Mouse (Mus musculus): ENCODE measurements around the gene Zfp618. TPM values are rescaled to one million over a fixed set of nuclear protein-coding genes. Genes with fewer than 3 reads are reported as not detected.

Gene Zfp618
- polyA plus RNA-seq, 1 experiment from 2014 or later, result 36.7 TPM

GRCm38 (mm10) chr4:63058686-63059085 lies 93.3 kb downstream of the Zfp618 start:
- 96% methylated on average over 4 of the region's 4 CpGs for WGBS
- H3K27ac ChIP-seq (ENCODE audit: low read depth, low read length), result peak overlapping the region; percentile 31; the same call in 1 of the 2 replicates
- H3K9ac ChIP-seq (ENCODE audit: low read depth, low read length), result no peak overlapping the region
- no peak overlapping the region for H3K4me2 ChIP-seq (replicated peaks; ENCODE audit: low read depth, low read length)
- no peaks in the 10 kb centered on the region for H3K9me3 ChIP-seq (ENCODE audit: control insufficient read depth, low read length)
- no peaks in the 10 kb centered on the region for H3K27me3 ChIP-seq (ENCODE audit: control insufficient read depth, insufficient read depth, low read length)
- no peaks in the 10 kb centered on the region for H3K36me3 ChIP-seq (ENCODE audit: control insufficient read depth, insufficient read depth, low read length)
- no peak for ATAC-seq (ENCODE audit: low FRiP score)
- DNase-seq (ENCODE audit: low spot score), result no peak
- H3K4me3 ChIP-seq (ENCODE audit: low read depth, low read length), result no peak overlapping the region
- no peaks in the 10 kb centered on the region for H3K4me1 ChIP-seq (replicated peaks; ENCODE audit: control insufficient read depth, insufficient read depth, low read length)

- ATAC-seq (ENCODE audit: low FRiP score), result no peak
- Histone ChIP-seq H3K4me2 (replicated peaks; ENCODE audit: low read depth, low read length) (no peak overlapping the region), H3K4me3 (ENCODE audit: low read depth, low read length) (no peak overlapping the region), H3K27ac (ENCODE audit: low read depth, low read length) (no peak overlapping the region), H3K9me3 (ENCODE audit: control insufficient read depth, low read length) (no peaks in the 10 kb centered on the region), H3K36me3 (ENCODE audit: control insufficient read depth, insufficient read depth, low read length) (no peaks in the 10 kb centered on the region), H3K27me3 (ENCODE audit: control insufficient read depth, insufficient read depth, low read length) (no peaks in the 10 kb centered on the region), H3K4me1 (replicated peaks; ENCODE audit: control insufficient read depth, insufficient read depth, low read length) (no peaks in the 10 kb centered on the region), H3K9ac (ENCODE audit: low read depth, low read length) (no peak overlapping the region)
- DNase-seq (ENCODE audit: low spot score), result no peak
- WGBS, result 75% methylated on average over 6 of the region's 6 CpGs
Measured at GRCm38 (mm10) chr4:63060358-63060757, 95.0 kb downstream of the Zfp618 start.

- H3K4me1 ChIP-seq (replicated peaks; ENCODE audit: control insufficient read depth, insufficient read depth, low read length), result no peaks in the 10 kb centered on the region
- no peak overlapping the region for H3K9ac ChIP-seq (ENCODE audit: low read depth, low read length)
- no peak overlapping the region for H3K27ac ChIP-seq (ENCODE audit: low read depth, low read length)
- H3K36me3 ChIP-seq (ENCODE audit: control insufficient read depth, insufficient read depth, low read length), result no peaks in the 10 kb centered on the region
- ATAC-seq (ENCODE audit: low FRiP score), result no peak
- H3K27me3 ChIP-seq (ENCODE audit: control insufficient read depth, insufficient read depth, low read length), result no peaks in the 10 kb centered on the region
- WGBS, result 97% methylated on average over 6 of the region's 6 CpGs
- H3K4me3 ChIP-seq (ENCODE audit: low read depth, low read length), result no peak overlapping the region
- H3K4me2 ChIP-seq (replicated peaks; ENCODE audit: low read depth, low read length), result no peak overlapping the region
- no peaks in the 10 kb centered on the region for H3K9me3 ChIP-seq (ENCODE audit: control insufficient read depth, low read length)
- DNase-seq (ENCODE audit: low spot score), result no peak
Measured at GRCm38 (mm10) chr4:63061411-63061810, 96.0 kb downstream of the Zfp618 start.

GRCm38 (mm10) chr4:63063360-63063759 lies 98.0 kb downstream of the Zfp618 start:
- no peak overlapping the region for H3K27ac ChIP-seq (ENCODE audit: low read depth, low read length)
- WGBS, result 96% methylated on average over 4 of the region's 4 CpGs

GRCm38 (mm10) chr4:63064911-63065310 lies 99.5 kb downstream of the Zfp618 start:
- H3K27me3 ChIP-seq (ENCODE audit: control insufficient read depth, insufficient read depth, low read length), result no peaks in the 10 kb centered on the region
- H3K9ac ChIP-seq (ENCODE audit: low read depth, low read length), result no peak overlapping the region
- no peak for DNase-seq (ENCODE audit: low spot score)
- H3K4me3 ChIP-seq (ENCODE audit: low read depth, low read length), result no peak overlapping the region
- H3K4me2 ChIP-seq (replicated peaks; ENCODE audit: low read depth, low read length), result no peak overlapping the region
- no peaks in the 10 kb centered on the region for H3K9me3 ChIP-seq (ENCODE audit: control insufficient read depth, low read length)
- H3K4me1 ChIP-seq (replicated peaks; ENCODE audit: control insufficient read depth, insufficient read depth, low read length), result no peaks in the 10 kb centered on the region
- no peak for ATAC-seq (ENCODE audit: low FRiP score)
- H3K27ac ChIP-seq (ENCODE audit: low read depth, low read length), result no peak overlapping the region
- H3K36me3 ChIP-seq (ENCODE audit: control insufficient read depth, insufficient read depth, low read length), result no peaks in the 10 kb centered on the region
- 95% methylated on average over 9 of the region's 9 CpGs for WGBS

More at GRCm38 (mm10) chr4:63063360-63063759, 98.0 kb downstream of the Zfp618 start:
- H3K36me3 ChIP-seq (ENCODE audit: control insufficient read depth, insufficient read depth, low read length), result no peaks in the 10 kb centered on the region
- no peak overlapping the region for H3K4me2 ChIP-seq (replicated peaks; ENCODE audit: low read depth, low read length)
- H3K27me3 ChIP-seq (ENCODE audit: control insufficient read depth, insufficient read depth, low read length), result no peaks in the 10 kb centered on the region
- H3K4me1 ChIP-seq (replicated peaks; ENCODE audit: control insufficient read depth, insufficient read depth, low read length), result no peaks in the 10 kb centered on the region
- no peak overlapping the region for H3K4me3 ChIP-seq (ENCODE audit: low read depth, low read length)
- no peak overlapping the region for H3K9ac ChIP-seq (ENCODE audit: low read depth, low read length)
- no peak for ATAC-seq (ENCODE audit: low FRiP score)
- DNase-seq (ENCODE audit: low spot score), result no peak
- H3K9me3 ChIP-seq (ENCODE audit: control insufficient read depth, low read length), result no peaks in the 10 kb centered on the region

- Histone ChIP-seq H3K9me3 (ENCODE audit: control insufficient read depth, low read length) (no peaks in the 10 kb centered on the region), H3K4me2 (replicated peaks; ENCODE audit: low read depth, low read length) (no peak overlapping the region), H3K27ac (ENCODE audit: low read depth, low read length) (no peak overlapping the region), H3K9ac (ENCODE audit: low read depth, low read length) (no peak overlapping the region), H3K27me3 (ENCODE audit: control insufficient read depth, insufficient read depth, low read length) (no peaks in the 10 kb centered on the region), H3K4me3 (ENCODE audit: low read depth, low read length) (no peak overlapping the region), H3K4me1 (replicated peaks; ENCODE audit: control insufficient read depth, insufficient read depth, low read length) (no peaks in the 10 kb centered on the region), H3K36me3 (ENCODE audit: control insufficient read depth, insufficient read depth, low read length) (no peaks in the 10 kb centered on the region)
- ATAC-seq (ENCODE audit: low FRiP score) (no peak), DNase-seq (ENCODE audit: low spot score) (no peak)
- 93% methylated on average over 4 of the region's 4 CpGs for WGBS
Measured at GRCm38 (mm10) chr4:63066796-63067195, 101.4 kb downstream of the Zfp618 start.

GRCm38 (mm10) chr4:63067822-63068221 lies 102.4 kb downstream of the Zfp618 start:
- DNase-seq (ENCODE audit: low spot score) (no peak), ATAC-seq (ENCODE audit: low FRiP score) (no peak)
- 83% methylated on average over 6 of the region's 6 CpGs for WGBS
- Histone ChIP-seq H3K27ac (ENCODE audit: low read depth, low read length) (no peak overlapping the region), H3K9ac (ENCODE audit: low read depth, low read length) (no peak overlapping the region), H3K4me1 (replicated peaks; ENCODE audit: control insufficient read depth, insufficient read depth, low read length) (no peaks in the 10 kb centered on the region), H3K27me3 (ENCODE audit: control insufficient read depth, insufficient read depth, low read length) (no peaks in the 10 kb centered on the region), H3K36me3 (ENCODE audit: control insufficient read depth, insufficient read depth, low read length) (no peaks in the 10 kb centered on the region), H3K4me3 (ENCODE audit: low read depth, low read length) (no peak overlapping the region), H3K4me2 (replicated peaks; ENCODE audit: low read depth, low read length) (no peak overlapping the region), H3K9me3 (ENCODE audit: control insufficient read depth, low read length) (no peaks in the 10 kb centered on the region)

GRCm38 (mm10) chr4:63068499-63069175 lies 103.3 kb downstream of the Zfp618 start:
- Histone ChIP-seq H3K4me1 (replicated peaks; ENCODE audit: control insufficient read depth, insufficient read depth, low read length) (no peaks in the 10 kb centered on the region), H3K27ac (ENCODE audit: low read depth, low read length) (no peak overlapping the region), H3K9me3 (ENCODE audit: control insufficient read depth, low read length) (no peaks in the 10 kb centered on the region), H3K36me3 (ENCODE audit: control insufficient read depth, insufficient read depth, low read length) (no peaks in the 10 kb centered on the region), H3K27me3 (ENCODE audit: control insufficient read depth, insufficient read depth, low read length) (no peaks in the 10 kb centered on the region), H3K4me2 (replicated peaks; ENCODE audit: low read depth, low read length) (no peak overlapping the region), H3K9ac (ENCODE audit: low read depth, low read length) (no peak overlapping the region), H3K4me3 (ENCODE audit: low read depth, low read length) (no peak overlapping the region)
- DNase-seq (ENCODE audit: low spot score) (no peak), ATAC-seq (ENCODE audit: low FRiP score) (no peak)
- 93% methylated on average over 12 of the region's 12 CpGs for WGBS

Data from hindbrain, embryonic 11.5 days (tissue).